Mouse (Mus musculus) induced T-regulatory cell, adult 2 months (primary cell): ENCODE results near the gene Sept14.
"Not testable (repeated sequence)": the region's sequence is repeated elsewhere in the genome, so short reads cannot be mapped to it uniquely, and the experiment has no call there.

Experiments
- DNase-seq: peaks from one replicate; pipeline ENCODE4 v3.0.0-alpha.2; 2012; ENCODE audit warnings: low read depth

Sept14 gene

DNA sequence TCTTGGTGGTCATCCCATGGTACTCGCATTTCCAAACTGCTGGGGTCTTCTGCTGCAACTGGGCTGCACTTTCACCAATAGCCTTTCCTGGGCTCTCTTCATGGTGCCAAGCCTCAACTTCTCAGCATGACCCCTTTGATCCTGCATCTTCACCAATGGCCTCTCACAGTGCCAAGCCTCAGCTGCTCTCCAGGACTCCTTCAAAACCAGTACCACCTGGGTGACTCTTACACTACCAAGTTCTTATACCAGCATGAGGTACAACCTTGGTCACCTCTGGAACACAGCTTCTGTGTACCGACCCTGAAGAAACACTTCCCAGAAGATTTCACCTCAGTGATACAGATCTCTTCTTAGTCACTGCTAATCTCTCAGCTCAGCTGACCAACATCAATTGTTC, at the start of gene Sept14:
Gene Sept14, minus strand, starts transcription at position 101 of the 400 bp plus-strand sequence.
- DNase-seq = no peak

DNA sequence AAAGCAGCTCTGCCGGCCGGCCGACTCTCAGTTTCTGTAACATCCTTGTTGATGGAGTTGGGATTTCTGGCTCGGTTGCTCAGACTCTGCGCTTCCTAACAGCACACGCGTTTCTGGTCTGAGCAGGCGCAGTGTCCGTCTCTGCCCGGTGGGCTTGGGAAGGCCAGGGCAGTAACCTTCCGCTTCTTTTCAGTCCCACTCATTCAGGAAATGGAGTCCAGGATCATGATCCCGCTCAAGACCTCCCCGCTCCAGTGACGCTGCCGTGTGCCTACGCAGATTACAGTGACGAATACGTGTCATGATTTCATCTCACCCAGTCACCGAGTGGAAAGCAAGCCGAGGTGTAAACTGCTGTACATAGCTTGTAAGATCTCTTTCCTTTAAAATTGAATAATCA, 48.6 kb upstream of the Sept14 start:
- DNase-seq = no peak

DNA sequence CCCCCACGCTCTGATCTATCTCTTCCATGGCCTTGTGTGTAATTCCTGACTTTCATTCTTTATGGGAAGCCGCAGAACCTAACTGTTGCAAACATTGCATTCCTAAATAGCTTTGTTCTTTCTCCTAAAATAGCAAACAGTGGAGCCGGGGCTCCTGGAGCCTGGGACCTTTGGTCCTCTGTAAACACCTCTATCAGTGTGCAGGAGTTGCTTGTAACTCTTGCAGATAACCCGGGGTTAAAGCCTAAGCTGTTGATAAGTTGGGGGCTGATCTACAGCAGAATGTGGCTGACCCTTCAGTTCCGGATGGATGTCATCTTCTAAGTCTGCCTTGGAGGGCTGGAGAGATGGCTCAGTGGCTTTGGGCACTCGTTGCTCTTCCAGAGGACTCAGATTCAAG, 35.7 kb upstream of the Sept14 start:
- no peak for DNase-seq

DNA sequence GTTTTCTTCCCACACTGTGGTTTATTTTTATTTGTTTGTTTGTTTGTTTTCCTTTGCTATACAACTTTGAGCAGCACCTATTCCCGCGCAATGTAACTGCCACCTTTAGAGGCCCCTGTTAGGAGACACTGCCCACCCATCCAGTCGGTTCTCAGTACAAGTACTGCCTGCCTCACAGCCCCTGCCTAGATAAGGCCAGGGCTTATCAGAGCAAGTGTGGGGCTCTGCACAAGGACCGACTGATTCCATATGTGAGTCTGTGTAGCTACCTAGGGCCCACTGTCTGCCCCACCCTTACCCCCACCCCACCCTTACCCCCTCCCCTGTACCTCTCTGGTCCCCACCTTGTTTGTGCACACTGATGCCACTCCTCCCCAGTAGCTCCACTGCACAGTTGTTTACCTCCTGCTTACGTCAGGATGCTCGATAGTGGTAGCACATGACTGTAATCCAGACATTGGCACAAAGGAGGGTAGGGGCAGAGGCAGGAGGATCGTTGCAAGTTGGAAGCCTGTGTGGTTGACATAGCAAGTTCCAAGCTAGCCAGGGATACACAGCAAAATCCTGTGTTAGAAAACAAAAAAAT, 34.7 kb upstream of the Sept14 start:
- DNase-seq = no peak

DNA sequence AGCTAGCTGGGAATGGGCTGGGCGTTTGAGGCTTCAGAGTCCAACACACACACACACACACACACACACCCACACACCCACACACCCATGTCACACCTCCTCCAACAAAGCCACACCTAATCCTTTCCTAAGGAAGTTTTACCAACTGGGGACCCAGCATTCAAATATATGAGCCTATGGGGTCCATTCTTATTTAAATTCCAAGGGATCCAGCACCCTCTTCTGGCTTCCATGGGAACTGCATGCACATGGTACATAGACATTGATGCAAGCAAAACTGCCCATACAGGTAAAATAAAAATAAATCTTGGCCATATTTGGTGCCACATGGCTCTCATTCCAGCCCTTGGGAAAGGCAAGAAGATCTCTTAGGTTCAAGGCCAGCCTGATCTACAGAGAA, 32.7 kb upstream of the Sept14 start:
- DNase-seq = peak; percentile 60

DNA sequence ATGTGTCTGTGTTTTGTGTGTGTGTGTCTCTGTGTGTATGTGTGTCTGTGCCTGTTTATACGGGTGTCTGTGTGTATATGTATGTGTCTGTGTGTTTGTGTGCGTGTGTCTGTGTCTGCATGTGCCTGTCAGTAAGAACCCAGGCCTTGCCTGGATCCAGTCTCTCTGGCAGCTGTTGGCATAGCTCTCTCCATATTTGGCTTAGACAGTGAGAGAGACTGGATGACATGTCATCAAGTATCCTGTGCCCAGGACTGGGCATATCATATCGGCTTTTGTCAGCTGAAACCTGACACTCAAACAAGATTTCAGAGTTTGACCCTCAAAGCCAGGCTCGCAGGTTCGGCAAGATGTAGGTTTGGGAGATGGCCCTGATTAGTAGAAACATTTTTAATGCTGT, 22.7 kb upstream of the Sept14 start:
- DNase-seq = no peak

DNA sequence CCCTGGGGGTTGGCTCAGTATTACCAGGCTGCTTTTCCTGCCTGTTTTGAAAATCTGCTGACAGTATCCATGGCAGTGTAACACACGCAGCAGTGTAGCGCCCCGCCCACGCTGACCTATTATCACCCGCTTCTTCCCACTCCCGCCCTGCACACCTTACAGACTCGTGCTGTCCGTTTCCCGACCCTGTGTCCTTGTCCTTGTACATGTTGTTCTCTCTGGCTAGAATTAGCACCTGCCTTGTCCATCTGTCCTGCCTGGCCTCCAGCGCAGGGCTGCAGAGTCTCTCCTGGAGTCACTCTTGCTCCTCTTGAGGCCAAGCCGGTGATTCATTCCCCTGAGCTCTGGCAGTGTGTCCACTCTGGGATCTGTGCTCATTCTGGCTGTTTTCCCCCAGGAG, 22.0 kb upstream of the Sept14 start:
- DNase-seq = no peak

DNA sequence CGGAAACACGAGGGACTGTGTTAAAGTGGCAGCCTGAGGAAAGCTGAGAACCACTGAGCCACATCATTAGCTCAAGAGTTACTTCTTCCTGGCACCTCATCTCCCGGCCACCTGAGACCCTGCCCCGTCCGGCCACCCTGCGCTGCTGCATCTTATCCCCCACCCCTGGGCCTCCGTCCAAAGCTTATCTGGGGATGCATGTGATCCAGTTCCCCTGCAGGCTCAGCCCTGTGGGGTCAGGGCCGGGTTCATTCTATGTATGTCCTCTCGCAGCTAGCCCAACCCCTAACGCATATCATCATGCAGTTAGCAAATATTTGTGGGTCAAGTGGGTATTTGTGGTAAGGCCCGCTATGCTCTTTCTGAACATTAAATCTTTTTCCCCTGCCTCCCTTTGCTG, 21.0 kb upstream of the Sept14 start:
- DNase-seq = no peak

DNA sequence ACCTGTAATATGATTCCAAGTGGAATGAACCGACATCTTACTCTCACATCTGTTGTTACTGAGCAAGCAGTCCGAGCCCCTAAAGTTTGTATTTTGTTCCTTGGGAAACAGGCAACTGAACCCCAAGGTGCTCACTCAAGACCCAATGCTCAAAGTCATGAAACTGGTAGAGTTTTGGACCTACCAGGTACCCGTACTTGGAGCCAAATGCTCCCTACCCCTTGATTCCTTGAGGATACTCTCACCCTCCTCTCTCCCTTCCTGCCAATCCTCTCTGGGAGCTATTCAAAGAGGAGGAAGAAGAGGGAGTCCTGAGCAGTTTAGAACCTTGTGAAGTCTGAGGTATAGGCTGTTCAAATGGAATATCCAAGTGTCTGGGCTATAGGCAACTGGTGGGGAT, 18.5 kb upstream of the Sept14 start:
- DNase-seq = no peak

DNA sequence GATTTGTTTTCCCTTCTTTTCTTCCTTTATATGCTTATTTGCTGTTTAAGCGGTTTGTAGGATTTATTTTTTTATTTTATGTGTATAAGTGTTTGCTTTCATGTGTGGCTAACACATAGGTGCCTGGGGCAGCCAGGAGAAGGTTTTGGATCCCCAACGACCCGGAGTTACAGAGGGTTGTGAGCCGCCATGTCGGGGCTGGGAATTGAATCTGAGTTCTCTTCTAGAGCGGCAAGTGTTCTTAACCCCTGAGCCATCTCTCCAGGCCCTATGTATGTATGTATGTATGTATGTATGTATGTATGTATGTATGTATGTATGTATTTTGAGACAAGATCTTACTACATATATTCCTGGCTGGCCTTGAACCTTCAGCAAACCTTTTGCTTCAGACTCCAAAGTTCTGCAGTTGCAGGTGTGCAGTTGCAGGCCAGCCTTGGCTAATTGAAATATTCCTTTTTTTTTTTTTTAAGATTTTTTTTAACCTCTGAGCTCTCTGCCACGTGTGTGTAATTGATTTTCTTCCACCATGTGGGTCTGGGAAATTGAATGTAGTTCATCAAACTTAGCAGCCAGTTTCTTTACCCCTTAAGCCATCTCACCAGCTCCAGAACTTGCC, 17.6 kb upstream of the Sept14 start:
- no peak for DNase-seq

DNA sequence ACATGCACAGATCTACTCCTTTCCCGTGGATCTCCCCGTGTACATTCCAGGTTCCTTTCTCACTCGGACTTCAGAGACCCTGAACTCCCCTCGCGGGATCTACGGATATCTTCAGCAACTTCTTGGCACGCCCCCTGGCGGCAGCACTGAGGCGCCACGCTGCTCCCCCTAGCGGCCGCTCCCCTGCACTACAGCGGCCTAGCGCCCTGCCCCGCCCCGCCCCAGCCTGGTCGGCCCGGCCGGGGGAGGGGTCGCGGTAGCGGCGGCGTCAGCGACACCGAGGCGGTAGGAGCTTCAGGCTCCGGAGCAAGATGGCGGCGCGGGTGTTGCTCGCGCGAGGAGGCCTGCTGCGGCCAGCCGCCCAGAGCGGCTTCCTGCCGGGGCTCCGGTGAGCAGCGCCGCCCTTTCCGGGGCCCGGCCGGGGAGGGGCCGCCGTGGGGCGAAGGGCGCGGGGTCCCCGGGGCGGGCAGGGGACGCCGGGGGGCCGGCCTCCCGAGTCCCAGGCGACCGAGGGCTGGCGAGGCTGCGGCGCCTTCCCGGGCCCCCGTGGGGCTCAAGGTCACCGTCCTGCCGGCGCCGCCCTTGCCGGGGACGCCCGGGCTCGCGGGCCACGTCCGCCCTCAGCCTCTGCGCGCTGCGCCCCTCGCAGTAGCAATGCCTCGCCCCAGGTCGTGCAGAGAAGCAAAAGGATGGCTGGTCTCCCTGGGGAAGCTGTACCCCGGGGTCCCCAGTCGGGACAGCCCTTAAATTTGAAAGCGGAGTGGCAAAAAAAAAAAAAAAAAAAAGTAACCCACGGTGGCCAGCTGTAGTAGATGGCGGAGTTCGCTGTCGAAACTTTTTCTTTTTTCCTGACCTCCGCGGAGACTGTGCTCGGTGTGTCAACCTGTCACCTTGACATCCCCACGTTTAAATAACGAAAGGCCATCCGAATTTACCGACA, 16.8 kb upstream of the Sept14 start, which contains the start of gene Nipsnap2:
Gene Nipsnap2, plus strand, starts transcription at position 230 of the 940 bp plus-strand sequence.
- DNase-seq = peak; percentile 92

DNA sequence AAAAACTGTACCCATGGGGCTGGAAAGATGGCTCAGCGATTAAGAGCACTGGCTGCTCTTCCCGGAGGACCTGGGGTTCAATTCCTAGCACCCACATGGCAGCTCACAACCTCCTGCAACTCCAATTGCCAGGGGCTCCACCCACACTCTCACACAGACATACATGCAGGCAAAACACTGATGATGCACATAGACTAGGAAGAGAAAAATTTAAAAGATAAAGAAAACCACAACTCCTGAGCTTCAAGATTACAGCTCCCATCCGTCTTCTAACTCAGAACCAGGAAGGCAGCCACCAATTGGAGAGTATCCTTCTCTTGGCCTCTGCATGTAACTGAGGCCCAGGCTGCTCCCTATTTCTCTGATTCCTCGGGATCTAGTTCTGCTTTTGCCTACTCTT, 16.0 kb upstream of the Sept14 start:
- DNase-seq = no peak

DNA sequence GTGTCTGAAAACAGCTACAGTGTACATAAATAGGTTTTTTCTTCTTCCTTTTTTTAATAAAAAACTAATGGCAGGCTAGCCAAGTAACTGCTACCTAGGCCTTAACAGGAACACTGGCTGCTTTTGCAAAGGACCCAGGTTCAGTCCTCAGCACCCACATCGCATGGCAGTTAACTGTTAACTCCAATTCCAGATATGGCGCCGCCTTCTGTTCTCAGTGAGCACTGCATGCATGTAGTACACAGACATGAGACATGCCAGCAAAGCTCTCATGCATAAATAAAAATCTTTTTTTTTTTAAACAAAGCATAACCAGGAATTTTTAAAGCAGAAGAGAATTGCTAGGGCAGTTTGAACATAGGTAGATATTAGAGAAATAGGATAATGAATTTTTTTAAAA, 11.9 kb upstream of the Sept14 start:
- no peak for DNase-seq

DNA sequence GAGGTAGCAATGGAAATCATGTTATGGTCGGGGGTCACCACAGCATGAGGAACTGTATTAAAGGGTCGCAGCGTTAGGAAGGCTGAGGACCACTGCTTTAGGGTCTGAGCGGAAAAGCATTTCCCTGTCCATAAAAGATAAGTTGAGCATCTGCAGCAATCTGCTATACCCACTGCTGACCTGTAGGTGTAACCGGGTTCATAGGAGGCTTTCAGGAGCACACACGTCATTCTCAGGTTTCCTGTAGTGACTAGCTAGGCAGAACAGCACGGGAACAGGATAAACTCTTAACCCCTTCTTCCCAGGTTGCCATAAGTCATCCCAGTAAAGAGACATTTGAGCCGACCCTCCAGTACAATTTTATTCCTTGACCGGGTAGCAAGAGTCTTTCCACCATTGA, 8.7 kb upstream of the Sept14 start:
- peak; percentile 30 for DNase-seq

DNA sequence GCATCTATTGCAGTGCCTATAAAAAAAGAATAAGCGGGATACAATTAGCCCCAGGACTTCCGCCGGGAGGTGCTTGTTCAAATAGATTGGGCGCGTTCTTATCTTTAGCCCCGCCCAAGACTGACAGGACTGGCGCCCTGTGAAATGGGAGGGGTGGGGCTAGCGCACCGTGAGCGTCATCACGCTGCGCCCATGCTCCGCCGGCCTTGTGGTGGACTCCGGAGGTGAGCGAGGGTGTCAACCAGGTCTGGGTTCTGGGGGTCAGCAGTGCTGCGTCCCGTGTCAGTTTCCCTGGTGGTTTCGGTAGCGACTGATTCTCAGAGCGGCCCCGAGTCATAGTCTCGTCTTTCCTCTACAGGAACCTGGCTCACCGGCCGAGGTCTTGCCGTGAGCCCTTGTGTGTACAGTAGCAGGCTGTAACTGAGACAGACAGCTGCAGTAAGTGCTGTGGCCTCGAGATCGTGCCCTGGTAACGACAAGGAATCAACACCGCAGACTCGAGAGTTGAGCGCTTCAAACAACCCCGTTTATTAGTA, 7.1 kb upstream of the Sept14 start, which contains the start of gene Mrps17:
Gene Mrps17, plus strand, starts transcription at position 172 of the 536 bp plus-strand sequence.
- DNase-seq = peak; percentile 96

DNA sequence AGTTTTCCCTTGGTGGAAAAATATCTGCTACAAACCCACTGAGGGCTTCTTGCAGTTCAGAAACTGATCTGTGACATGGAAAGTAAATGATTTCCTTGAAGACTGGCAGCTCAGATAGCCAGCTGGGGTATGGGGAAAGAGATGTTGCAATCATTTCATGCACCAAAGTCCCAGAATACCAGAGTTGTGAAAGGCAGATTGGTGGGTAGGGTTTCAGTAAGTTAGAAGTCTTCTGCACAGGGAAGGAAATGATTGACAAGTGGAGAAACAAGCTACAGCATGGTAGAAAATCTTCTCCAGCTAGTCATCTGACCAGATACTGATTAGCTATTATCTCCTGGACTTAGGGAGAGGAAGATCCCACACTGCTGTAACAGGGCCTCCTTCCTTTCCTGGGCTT, 4.9 kb downstream of the Sept14 start:
- no peak for DNase-seq

DNA sequence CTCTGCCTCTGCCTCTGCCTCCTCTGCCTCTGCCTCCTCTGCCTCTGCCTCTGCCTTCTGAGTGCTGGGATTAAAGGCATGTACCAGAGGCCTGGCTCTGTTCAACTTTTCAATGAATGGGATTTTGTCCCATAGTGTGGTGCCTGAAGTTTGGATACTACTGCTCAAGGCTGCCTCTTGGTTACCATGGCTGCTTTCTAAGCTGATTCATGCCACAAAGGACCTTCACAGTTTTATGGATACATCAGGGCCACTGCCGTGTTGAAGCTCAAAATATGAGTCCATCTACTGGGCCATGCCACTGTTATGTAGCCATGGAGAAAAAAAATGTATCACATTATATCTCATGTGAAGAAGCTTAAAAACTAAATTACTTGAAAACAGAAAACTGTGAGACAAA, 6.6 kb downstream of the Sept14 start:
- DNase-seq = no peak

DNA sequence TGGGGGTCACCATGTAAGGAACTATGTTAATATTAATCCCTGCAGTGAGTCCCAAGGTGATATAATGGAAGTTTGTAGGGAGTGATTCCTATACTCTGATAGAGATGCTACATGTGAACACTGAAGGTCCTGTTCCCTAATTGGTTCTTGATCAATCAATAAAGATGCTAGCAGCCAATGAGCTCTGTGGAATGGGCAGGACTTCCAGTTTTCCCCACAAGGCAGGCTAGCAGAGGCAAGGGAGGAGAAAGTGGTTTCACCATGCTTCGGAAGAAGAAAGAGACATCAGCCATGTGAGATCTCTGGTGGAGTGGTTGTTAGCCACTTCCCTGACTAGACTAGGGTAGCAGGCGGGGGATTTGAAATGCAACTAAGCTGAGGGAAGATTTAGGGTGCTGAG, 7.8 kb downstream of the Sept14 start:
- DNase-seq = no peak

DNA sequence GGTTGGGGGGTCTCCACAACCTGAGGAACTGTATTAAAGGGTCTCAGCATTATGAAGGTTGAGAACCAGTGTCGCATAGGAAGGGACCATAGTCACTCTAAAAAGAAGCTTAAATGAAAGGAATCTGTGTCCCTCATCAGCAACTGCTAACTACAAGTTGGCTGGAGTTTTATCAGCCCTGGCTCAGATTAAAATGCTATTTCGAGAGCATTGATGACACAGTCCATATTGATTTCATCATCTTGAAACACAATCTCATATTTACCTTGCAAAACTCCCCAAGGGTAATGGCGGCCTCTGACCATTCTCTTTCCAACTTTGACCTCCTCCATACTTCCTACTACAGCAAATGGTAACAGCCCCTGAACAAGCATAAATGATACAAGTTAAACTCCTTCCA, 17.8 kb downstream of the Sept14 start:
- DNase-seq = no peak

DNA sequence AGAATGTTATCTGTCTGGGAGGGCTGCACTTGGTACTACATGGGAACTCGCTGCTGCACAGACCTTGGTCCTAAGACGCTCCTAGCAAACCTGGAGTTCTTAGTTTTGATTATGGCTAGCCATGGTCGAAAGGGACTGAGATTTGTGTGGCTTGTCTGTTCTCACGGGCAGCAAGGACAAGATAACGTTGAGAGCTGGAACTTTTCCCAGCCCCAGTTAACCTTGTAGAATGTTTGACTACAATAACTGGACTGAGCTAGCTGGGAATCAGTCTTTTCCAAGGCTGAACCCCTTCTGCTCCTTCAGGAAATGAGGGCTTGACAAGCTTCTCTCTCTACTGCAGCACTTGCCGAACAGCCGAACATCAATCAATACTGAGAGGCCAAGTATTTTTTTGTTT, 20.7 kb downstream of the Sept14 start:
- DNase-seq = no peak

DNA sequence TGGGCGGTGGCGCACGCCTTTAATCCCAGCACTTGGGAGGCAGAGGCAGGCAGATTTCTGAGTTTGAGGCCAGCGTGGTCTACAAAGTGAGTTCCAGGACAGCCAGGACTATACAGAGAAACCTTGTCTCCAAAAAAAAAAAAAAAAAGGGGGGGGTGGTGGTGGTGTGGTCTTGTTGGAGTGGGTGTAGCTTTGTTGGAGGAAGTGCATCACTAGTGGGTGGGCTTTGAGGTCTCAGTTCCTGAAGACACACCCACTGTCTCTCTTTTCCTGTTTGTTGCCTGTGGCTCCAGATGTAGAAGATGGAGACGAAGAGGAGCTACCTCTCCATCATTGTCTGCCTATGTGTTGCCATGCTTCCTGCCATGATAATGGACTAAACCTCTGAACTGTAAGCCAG, 23.2 kb downstream of the Sept14 start:
- DNase-seq = not testable (repeated sequence)

DNA sequence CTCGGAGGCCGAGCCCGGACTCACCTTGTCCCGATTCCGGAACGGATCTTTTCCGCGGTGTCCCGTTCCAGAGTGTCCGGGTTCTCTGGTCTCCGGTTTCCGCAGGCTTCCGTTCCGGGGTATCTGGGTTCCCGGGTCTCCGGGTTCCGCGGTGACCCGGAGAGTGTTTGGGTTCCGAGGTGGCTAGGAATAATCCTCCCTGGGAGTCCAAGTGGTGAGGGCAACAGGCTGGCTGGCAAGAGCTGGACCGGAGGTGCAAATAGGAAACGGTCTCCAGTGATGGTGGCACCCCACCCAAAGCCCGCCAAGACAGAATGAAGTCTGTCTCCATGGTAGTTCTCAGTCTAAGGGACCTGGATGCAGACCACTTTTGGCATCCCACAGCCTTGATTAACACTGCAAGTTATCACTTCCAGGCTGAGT, 38.3 kb downstream of the Sept14 start, which contains the start of gene Zfp11:
Gene Zfp11, minus strand, starts transcription at position 64 of the 423 bp plus-strand sequence.
- DNase-seq = peak; percentile 84
